Mouse (Mus musculus) limb, embryonic 13.5 days (tissue): ENCODE measurements around the gene Gabbr2. TPM values are rescaled to one million over a fixed set of nuclear protein-coding genes. Genes with fewer than 3 reads are reported as not detected.
A peak's percentile ranks its signal among the peaks of the same experiment; 100 is the strongest.

Experiments
- ATAC-seq: fragments of 200-750 bp; cut with Nextera tagmentation; 2 replicates; pipeline ENCODE4 v1.8.0; 2017; ENCODE audit warnings: low read depth, moderate number of reproducible peaks, moderate TSS enrichment; ENCODE audit not compliant: low FRiP score
- H3K27ac ChIP-seq: fragments of 300-500 bp; sonication (generic); 2 replicates; pipeline ENCODE4 v1.5.1; 2015; ENCODE audit warnings: inconsistent platforms, mild to moderate bottlenecking, moderate library complexity
- H3K27me3 ChIP-seq: fragments of 300-500 bp; sonication (generic); 2 replicates; pipeline ENCODE4 v1.6.1; 2015; ENCODE audit warnings: mild to moderate bottlenecking, inconsistent platforms
- H3K36me3 ChIP-seq: fragments of 300-500 bp; sonication (generic); 2 replicates; pipeline ENCODE4 v1.6.1; 2015; ENCODE audit warnings: inconsistent platforms, mild to moderate bottlenecking, moderate library complexity
- H3K4me1 ChIP-seq: fragments of 300-500 bp; sonication (generic); 2 replicates; pipeline ENCODE4 v1.6.1; 2015; ENCODE audit warnings: inconsistent platforms
- H3K4me2 ChIP-seq: fragments of 300-500 bp; sonication (generic); replicated peaks from 2 replicates; pipeline ENCODE4 v1.6.1; 2015; ENCODE audit warnings: inconsistent platforms, mild to moderate bottlenecking, moderate library complexity
- H3K4me3 ChIP-seq: fragments of 300-500 bp; sonication (generic); 2 replicates; pipeline ENCODE4 v1.5.1; 2015; ENCODE audit warnings: moderate library complexity, mild to moderate bottlenecking, inconsistent platforms
- H3K9ac ChIP-seq: fragments of 300-500 bp; sonication (generic); 2 replicates; pipeline ENCODE4 v1.6.1; 2015; ENCODE audit warnings: mild to moderate bottlenecking, inconsistent platforms
- H3K9me3 ChIP-seq: fragments of 300-500 bp; sonication (generic); 2 replicates; pipeline ENCODE4 v1.6.1; 2016; ENCODE audit warnings: inconsistent platforms
- WGBS: fragments of 180-500 bp; shearing (Covaris S2); methylation state at CpG from one replicate; pipeline ENCODE4 v1.1.7; 2015; 5-methylcytosine and 5-hydroxymethylcytosine counted together
- polyA plus RNA-seq: library from polyadenylated mRNA; unstranded; fragments of >200 nt; fragmentation: Nextera tagmentation; extraction: Ambion mirVana; gene quantifications from 2 replicates; pipeline ENCODE4 v1.2.1, GENCODE M21; 2015

Gabbr2 gene
- polyA plus RNA-seq, 1 experiment from 2014 or later, result 0.11 TPM

- peaks cover 21% of the 10 kb centered on the region for H3K36me3 ChIP-seq
- 62% methylated on average over 10 of the region's 10 CpGs for WGBS
- ATAC-seq, result no peak
These were observed 20.8 kb upstream of the Gabbr2 start for GRCm38 (mm10) chr4:47012476-47012875.

GRCm38 (mm10) chr4:47010400-47011231 is 18.9 kb upstream of the Gabbr2 start:
- 40% methylated on average over 12 of the region's 12 CpGs for WGBS
- no peak overlapping the region for H3K9ac ChIP-seq
- peak overlapping the region; percentile 45 for H3K4me2 ChIP-seq
- H3K27me3 ChIP-seq, result peaks cover 14% of the 10 kb centered on the region
- no peak overlapping the region for H3K4me3 ChIP-seq
- H3K36me3 ChIP-seq, result peaks cover 2% of the 10 kb centered on the region
- peaks cover 16% of the 10 kb centered on the region for H3K4me1 ChIP-seq
- no peaks in the 10 kb centered on the region for H3K9me3 ChIP-seq
- no peak overlapping the region for H3K27ac ChIP-seq
- no peak for ATAC-seq

More at GRCm38 (mm10) chr4:47012476-47012875, 20.8 kb upstream of the Gabbr2 start:
- Histone ChIP-seq H3K4me2 (no peak overlapping the region), H3K9ac (no peak overlapping the region), H3K4me3 (no peak overlapping the region), H3K9me3 (no peaks in the 10 kb centered on the region), H3K27ac (no peak overlapping the region), H3K4me1 (peaks cover 16% of the 10 kb centered on the region), H3K27me3 (peaks cover 14% of the 10 kb centered on the region)

DNA sequence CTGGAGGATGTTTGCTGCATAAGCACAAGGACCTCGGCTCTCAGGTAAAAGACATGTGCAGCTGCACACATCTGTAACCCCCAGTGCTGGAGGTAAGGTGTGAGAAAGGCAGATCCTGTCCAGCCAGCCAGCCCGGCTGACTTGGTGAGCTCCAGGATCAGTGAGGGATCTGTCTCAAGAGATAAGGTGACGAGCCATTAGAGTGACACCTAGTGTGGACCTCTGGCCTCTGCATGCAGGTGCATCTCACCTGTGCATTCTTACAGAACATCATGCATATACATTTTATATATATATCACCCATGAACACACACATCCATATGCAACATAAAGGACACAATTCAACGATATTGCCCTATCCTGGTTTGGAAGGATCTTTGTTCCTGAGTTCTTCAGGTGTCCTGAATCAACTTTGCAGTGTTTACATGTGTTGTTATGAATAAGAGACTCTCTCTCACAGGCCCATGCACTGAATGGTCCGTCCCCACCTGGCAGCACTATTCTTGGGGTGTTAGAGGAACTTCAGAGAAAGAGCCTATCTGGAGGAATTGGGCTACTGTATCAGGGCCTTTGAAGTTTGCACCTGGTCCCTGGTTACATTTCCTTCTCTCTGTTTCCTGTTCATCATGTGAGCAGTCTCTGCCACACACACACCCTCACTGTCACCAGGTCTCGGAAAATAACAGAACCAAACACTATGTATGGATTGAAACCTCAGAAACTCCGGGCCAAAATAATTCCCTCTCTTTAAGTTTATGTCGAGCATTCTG is 9.1 kb upstream of the Gabbr2 start:
- 70% methylated on average over 8 of the region's 8 CpGs for WGBS
- no peaks in the 10 kb centered on the region for H3K9me3 ChIP-seq
- ATAC-seq, result no peak
- H3K4me3 ChIP-seq, result no peak overlapping the region
- no peaks in the 10 kb centered on the region for H3K36me3 ChIP-seq
- H3K27ac ChIP-seq, result no peak overlapping the region
- H3K9ac ChIP-seq, result no peak overlapping the region
- H3K27me3 ChIP-seq, result peaks cover 20% of the 10 kb centered on the region
- H3K4me2 ChIP-seq, result no peak overlapping the region
- no peaks in the 10 kb centered on the region for H3K4me1 ChIP-seq

DNA sequence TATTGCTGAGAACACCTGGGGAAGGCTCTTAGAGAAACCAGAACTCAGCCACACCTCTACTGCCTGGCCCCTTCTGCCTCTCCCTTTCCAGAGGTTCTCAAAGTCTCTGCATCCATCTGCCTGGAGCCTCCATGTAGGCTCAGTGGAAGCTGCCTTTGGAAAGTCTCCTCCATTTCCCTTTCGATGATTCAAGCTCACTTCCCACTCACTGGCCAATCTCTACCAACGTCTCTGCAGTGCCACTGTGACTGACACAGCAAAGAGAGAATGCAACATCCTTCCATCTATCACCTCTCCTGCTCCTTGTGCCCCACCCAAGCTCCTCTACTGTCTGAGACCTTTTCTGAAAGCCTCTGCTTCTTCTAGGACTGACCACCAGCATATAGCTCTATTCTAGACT is 6.3 kb upstream of the Gabbr2 start:
- no peaks in the 10 kb centered on the region for H3K4me1 ChIP-seq
- H3K4me3 ChIP-seq, result no peak overlapping the region
- H3K9ac ChIP-seq, result no peak overlapping the region
- peaks cover 44% of the 10 kb centered on the region for H3K27me3 ChIP-seq
- H3K36me3 ChIP-seq, result no peaks in the 10 kb centered on the region
- no peak for ATAC-seq
- H3K27ac ChIP-seq, result no peak overlapping the region
- H3K9me3 ChIP-seq, result no peaks in the 10 kb centered on the region
- no peak overlapping the region for H3K4me2 ChIP-seq
- WGBS, result 78% methylated on average over 2 of the region's 2 CpGs

- Histone ChIP-seq H3K9me3 (no peaks in the 10 kb centered on the region), H3K4me3 (no peak overlapping the region), H3K4me1 (peaks cover 25% of the 10 kb centered on the region), H3K27me3 (peaks cover 87% of the 10 kb centered on the region), H3K27ac (no peak overlapping the region), H3K9ac (no peak overlapping the region), H3K4me2 (no peak overlapping the region), H3K36me3 (no peaks in the 10 kb centered on the region)
- ATAC-seq, result no peak
- WGBS, result 8% methylated on average over 8 of the region's 8 CpGs
These were observed 1.3 kb upstream of the Gabbr2 start for GRCm38 (mm10) chr4:46992827-46993473.

DNA sequence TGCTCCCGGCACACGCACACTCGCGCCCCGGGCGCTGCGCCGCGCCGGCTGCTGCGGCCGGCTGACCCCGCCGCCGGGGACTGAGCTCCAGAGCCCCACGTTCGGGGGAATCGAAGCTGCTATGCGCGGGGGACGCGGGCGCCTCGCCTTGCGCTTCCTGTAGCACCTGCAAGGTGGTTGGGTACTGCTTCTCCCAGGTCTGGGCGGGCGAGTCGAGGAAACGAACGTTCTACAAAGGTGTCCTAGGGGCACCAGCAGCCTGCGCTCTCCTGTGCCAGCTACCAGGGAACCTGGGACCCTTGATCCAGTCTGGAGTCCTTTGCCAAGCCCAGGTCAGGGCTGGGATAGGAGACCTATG is 265 bp upstream of the Gabbr2 start:
- Histone ChIP-seq H3K36me3 (no peaks in the 10 kb centered on the region), H3K9ac (no peak overlapping the region), H3K4me3 (peak overlapping the region; percentile 56), H3K4me1 (peaks cover 25% of the 10 kb centered on the region), H3K4me2 (peak overlapping the region; percentile 94), H3K27ac (no peak overlapping the region), H3K9me3 (no peaks in the 10 kb centered on the region), H3K27me3 (peaks cover 87% of the 10 kb centered on the region)
- no peak for ATAC-seq
- 2% methylated on average over 28 of the region's 31 CpGs for WGBS

- H3K4me2 ChIP-seq, result peak overlapping the region; percentile 94
- no peak overlapping the region for H3K27ac ChIP-seq
- H3K36me3 ChIP-seq, result no peaks in the 10 kb centered on the region
- no peak for ATAC-seq
- WGBS, result 4% methylated on average over 29 of the region's 29 CpGs
- H3K9me3 ChIP-seq, result no peaks in the 10 kb centered on the region
- H3K4me1 ChIP-seq, result peaks cover 25% of the 10 kb centered on the region
- no peak overlapping the region for H3K9ac ChIP-seq
- H3K27me3 ChIP-seq, result peaks cover 88% of the 10 kb centered on the region
- H3K4me3 ChIP-seq, result peak overlapping the region; percentile 56
These were observed 1.2 kb downstream of the Gabbr2 start for GRCm38 (mm10) chr4:46990281-46991015.

GRCm38 (mm10) chr4:46989842-46990241 is 1.8 kb downstream of the Gabbr2 start:
- no peak for ATAC-seq
- WGBS, result 3% methylated on average over 17 of the region's 17 CpGs
- Histone ChIP-seq H3K4me1 (peaks cover 25% of the 10 kb centered on the region), H3K9ac (no peak overlapping the region), H3K27me3 (peaks cover 85% of the 10 kb centered on the region), H3K36me3 (no peaks in the 10 kb centered on the region), H3K4me3 (no peak overlapping the region), H3K9me3 (no peaks in the 10 kb centered on the region), H3K27ac (no peak overlapping the region), H3K4me2 (peak overlapping the region; percentile 94)

DNA sequence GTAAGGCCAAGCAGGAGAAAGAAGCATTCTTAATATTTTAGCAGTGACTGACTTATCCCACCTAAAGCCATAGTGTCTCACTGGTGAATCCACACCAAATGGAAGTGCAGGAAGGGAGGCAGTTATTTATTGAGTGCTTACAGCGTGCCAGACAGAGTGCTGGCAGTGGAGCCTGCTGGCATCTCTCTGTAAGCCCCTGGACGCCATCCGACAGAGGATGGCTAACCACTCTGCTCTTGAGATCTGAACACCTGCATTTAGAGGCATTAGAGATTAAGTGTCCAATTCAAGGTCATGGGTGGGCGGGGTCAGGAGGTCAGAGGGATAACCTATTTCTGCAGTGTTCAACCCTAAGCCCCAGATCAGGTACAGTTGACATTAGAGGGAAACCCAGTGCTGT is 2.8 kb downstream of the Gabbr2 start:
- H3K9me3 ChIP-seq, result no peaks in the 10 kb centered on the region
- peaks cover 81% of the 10 kb centered on the region for H3K27me3 ChIP-seq
- no peak overlapping the region for H3K4me3 ChIP-seq
- H3K27ac ChIP-seq, result no peak overlapping the region
- no peak for ATAC-seq
- peaks cover 25% of the 10 kb centered on the region for H3K4me1 ChIP-seq
- no peaks in the 10 kb centered on the region for H3K36me3 ChIP-seq
- WGBS, result 72% methylated on average over 4 of the region's 4 CpGs
- H3K4me2 ChIP-seq, result no peak overlapping the region
- no peak overlapping the region for H3K9ac ChIP-seq

GRCm38 (mm10) chr4:46988257-46988656 is 3.4 kb downstream of the Gabbr2 start:
- Histone ChIP-seq H3K27me3 (peaks cover 76% of the 10 kb centered on the region), H3K27ac (no peak overlapping the region), H3K9ac (no peak overlapping the region), H3K9me3 (no peaks in the 10 kb centered on the region), H3K4me3 (no peak overlapping the region), H3K4me2 (no peak overlapping the region), H3K36me3 (no peaks in the 10 kb centered on the region), H3K4me1 (peaks cover 25% of the 10 kb centered on the region)
- 57% methylated on average over 3 of the region's 3 CpGs for WGBS
- ATAC-seq, result no peak

DNA sequence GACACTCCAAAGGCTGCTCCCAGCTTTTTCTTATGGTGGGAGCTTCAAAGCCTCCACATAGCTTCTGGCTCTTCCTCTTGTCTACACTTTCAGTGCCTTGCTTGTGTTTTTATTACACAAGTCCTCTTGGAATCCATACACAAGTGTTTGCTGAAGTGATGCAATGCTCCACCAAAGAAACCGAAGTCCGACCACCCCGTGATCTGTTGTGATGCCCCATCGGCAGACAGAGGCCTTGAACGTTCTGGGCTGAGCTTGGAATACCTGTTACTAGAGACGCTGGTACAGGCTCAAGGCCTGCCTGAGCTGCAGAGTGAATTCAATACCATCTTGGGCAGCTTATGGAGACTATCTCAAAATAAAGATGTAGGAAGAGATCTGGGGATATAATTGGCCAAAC is 3.9 kb downstream of the Gabbr2 start:
- no peaks in the 10 kb centered on the region for H3K36me3 ChIP-seq
- H3K9me3 ChIP-seq, result no peaks in the 10 kb centered on the region
- no peak overlapping the region for H3K4me3 ChIP-seq
- H3K9ac ChIP-seq, result no peak overlapping the region
- whole genome bisulfite sequencing, result 89% methylated on average over 6 of the region's 6 CpGs
- no peak overlapping the region for H3K27ac ChIP-seq
- H3K4me2 ChIP-seq, result no peak overlapping the region
- ATAC-seq, result no peak
- H3K4me1 ChIP-seq, result peaks cover 25% of the 10 kb centered on the region
- peaks cover 71% of the 10 kb centered on the region for H3K27me3 ChIP-seq

DNA sequence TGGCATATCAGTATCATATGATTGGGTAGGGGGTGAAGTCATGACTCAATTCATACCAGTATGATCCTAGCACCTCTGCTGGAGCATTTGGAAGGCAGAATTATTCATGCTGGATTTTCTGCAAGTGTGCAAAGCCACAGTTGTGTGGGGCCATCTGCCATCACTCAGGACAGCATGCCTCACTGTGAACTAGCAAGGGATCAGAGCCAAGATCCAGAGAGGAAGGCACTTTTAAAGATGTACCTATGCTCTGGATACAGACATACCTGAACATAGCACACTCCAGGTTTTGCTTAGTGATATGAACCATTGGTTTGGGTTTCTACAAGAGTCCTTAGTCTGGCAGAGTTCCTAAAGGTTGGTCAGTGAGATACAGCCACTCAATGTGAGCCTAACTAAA is 5.6 kb downstream of the Gabbr2 start:
- no peaks in the 10 kb centered on the region for H3K9me3 ChIP-seq
- H3K36me3 ChIP-seq, result no peaks in the 10 kb centered on the region
- H3K9ac ChIP-seq, result no peak overlapping the region
- ATAC-seq, result no peak
- H3K4me2 ChIP-seq, result no peak overlapping the region
- H3K4me1 ChIP-seq, result peaks cover 16% of the 10 kb centered on the region
- no peak overlapping the region for H3K4me3 ChIP-seq
- H3K27me3 ChIP-seq, result peaks cover 59% of the 10 kb centered on the region
- H3K27ac ChIP-seq, result no peak overlapping the region
